Mouse (Mus musculus): ENCODE measurements at regions not wholly inside any gene's neighbourhood (a gene's known extent, or its start where the extent isn't known, plus 50 kb on each side); places are given as distances from the start of the nearest gene placed in this dataset.

DNA sequence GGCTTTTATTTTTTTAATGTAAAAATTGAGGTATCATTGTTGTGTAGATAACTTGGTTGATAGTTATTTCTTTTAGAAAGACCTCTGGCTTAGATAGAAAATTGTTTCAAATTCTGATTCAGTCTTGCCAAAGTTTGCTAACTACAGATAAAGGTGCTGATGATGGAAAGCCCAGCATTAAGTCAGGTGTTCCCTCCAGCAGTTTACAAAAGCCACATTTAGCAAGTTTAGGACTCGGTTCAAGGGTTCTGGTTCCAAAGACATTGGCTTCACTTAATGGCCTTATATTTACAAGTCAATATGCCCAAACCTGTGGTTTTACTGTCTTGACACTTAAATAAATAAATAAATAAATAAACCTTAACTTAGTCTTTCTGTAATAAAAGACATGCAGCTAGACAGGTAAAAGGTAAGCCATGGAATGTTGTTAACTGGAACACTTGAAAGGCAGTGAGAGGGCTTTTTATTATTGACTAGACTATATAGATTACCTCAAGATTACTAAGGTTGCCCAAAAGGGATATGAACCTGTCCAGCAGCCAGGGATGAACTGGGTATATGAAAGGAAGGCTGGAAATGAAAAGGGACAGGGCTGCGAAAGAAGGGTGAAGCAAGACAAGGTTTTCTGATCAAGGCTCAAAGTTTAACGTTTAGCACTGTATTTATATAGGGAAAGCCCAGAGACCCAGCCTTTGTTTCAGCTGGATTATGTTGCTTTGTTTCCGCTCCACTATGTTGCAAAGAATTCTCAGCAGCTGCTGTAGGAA, 1472.9 kb upstream of the Slc10a2 start:
- DNase-seq = no peak

DNA sequence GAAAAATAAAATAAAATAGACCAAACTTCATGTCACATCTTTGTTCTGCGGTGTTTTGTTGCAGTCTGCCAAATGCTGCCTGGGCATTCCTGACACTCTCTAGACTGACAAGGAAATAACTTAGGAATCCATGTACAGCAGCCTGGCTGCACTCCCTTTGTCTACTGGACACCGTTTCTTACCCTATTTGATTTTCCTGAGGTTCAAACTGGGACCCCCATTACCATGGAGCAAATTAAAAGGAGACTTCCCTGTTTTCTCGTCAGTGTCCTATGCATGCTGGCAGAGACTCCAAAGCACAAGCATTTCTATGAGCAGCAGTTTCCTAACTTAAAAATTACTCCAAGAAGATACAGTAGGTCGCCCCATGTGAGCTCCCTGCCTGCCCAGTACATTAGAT, 1470.1 kb upstream of the Slc10a2 start:
- DNase-seq = no peak

DNA sequence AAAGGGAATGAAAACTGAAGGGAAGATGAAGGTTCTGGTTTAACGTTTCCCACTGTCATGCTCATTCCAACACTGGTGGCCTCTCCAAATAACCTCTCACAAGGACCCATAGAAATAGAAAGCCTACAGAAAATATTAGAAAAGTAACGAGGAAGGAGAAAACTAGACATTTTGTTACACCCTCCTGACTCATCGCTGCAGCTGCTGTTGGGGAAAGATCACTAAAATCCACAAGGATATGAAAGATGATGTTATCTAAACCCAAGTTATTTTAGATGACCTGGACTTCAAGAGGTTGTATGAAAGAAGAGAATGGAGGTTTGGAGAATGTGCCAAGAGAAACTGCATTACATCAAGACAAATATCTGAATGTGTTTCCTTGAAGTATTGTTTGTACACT, 1468.3 kb upstream of the Slc10a2 start:
- no peak for DNase-seq

DNA sequence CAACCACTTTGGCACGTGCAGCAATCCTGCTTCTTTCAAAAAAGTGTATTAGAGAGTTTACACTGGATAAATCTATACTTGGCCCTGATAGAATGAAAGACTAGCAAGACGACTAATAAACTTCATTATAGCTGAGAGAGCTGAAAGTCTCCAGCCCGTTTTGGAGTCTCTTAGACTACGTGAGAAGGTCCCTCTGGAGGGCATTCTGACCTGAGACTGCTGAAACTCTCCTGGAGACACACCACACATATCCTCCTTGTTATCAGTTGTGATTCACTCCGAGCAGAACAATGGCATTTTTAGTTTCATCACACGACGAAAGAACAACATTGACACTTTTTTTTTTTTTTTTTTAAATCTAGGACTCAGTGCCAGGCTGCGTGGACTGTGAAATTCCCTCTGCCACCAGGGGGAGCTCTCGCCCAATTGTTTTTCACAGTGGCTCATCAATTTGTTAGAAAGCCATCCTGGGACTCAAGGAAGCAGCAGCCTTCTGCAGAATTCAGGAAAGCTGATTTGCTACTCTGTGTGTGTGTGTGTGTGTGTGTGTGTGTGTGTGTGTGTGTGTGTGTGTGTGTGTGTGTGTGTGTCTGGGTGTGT, 1467.0 kb upstream of the Slc10a2 start:
- peak; percentile 94 for DNase-seq

DNA sequence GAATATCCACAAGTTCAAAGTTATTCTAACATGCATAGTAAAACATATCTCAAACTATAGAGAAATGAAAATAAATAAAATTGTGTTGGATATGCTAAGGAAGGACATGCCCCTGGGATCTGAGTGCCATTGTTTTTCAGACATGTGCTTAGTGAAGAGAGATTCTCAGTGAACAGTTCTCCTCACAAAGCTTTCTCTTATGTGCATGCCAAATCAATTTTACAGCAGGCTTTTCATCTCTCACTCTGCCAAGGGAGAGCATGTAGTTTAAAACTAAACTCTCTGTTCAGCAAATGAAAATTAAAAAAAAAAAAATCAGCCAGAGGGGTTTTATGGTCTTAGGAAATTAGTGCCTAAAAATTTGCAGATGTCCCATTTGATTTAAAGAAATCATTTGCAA, 1445.8 kb upstream of the Slc10a2 start:
- no peak for DNase-seq

DNA sequence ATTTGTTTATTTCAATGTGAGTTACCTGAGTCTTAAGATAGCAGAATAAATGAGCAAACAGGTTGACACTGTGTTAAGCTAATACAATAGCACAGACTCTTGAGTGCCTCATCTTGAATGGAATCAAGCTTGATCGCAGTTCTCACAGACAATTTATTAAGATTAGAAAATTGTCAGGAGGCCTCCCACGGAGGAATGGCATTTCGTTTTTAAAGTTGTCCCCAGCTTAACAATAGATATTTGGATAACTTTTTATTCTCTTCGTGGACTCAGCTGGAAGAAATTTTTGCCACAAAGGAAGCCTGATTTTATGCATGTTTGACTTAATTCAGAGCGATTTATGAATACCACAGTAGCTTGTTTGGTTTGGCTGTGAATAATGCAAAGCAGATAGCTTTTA, 1422.0 kb upstream of the Slc10a2 start:
- DNase-seq = no peak

DNA sequence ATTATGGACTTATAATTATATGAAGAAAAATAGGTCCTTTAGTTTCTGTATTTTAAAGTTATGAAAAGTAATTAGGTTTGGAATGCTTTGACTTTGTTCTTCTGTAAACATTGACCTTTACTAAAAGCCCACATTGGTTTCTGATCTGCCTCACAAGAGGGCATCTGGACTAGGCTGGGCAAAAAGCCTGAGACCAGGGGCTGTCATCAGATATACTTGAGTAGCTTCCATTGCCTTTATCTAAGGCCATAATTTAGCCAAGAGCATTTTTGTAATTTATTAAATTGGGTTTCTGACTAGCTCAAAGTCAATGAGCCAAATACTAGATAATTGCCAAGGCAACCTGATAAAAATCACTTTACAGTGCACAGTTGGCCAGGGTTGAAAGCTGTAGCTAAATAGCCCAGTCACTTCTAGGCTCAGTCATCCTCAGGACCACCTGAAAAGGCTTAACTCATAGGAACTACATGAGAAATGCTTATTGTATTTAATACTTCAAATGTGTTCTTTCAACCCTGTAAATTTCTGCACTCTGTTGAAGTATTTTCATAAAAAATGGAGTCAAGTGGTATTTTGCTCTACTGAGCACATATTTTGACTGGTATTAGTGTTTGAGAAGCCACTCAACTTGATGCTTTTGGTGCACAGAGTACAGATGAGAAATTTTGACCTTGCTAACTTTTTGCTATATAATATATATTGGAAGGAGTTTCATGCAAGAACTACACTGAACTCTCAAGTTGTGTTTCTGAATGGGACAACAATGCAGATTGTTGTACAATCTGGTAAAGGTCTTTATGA, 1410.9 kb upstream of the Slc10a2 start:
- DNase-seq = no peak

DNA sequence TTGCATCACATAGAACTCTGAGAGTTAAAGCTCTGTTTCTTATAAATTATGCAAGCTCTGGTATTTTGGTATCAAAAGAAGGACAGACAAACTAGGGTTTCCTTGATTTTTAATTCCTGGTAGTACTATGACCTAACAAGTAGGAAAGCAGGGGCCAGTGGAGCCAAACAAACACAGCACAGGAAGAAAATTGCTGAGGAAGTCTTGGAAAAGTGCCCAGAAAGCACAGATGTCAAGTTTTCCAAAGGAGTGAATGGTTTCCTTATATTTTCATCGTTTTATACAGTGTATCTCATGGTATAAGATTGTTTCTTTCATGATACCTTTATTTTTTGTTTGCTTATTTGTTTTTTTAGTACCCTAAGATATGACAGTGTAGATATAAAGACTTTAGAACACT, 1387.3 kb upstream of the Slc10a2 start:
- DNase-seq = no peak

DNA sequence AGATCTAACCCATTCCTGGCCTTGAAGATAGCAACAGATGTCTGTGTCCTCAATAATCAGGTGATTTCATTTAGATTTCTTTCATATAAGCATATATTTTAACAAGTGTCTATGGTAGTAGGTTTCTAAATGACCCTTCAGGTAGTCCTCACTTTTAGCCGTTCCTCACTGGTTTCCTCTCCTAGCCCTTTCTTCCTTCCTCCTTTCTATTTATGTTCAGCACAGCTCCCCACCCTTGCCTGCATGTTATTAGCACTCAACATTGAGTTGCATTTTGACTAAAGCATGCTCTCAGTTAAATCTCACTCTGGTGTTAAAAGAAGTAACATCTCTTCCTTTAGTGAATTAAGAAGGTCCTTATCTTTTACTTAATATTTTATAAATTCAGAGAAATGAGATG, 1376.8 kb upstream of the Slc10a2 start:
- no peak for DNase-seq

DNA sequence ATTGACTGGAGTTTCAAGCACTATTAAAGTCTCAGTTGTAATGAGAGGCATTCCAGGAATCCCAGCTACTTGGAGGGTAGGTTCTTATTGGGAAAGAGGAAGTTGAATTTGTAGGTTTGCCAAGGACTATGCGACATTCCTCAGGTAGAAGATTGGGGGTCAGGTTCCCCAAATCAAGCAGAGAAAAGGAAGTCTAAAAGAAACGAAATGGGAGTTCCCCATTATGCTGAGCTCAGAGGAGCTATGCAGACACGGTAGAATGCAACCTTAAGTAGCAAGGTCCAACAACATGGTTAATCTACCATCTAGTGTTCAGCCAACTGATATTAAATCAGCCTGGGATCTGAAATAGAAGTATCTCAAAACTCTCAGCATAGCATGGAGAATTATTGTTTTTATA, 1365.9 kb upstream of the Slc10a2 start:
- no peak for DNase-seq

DNA sequence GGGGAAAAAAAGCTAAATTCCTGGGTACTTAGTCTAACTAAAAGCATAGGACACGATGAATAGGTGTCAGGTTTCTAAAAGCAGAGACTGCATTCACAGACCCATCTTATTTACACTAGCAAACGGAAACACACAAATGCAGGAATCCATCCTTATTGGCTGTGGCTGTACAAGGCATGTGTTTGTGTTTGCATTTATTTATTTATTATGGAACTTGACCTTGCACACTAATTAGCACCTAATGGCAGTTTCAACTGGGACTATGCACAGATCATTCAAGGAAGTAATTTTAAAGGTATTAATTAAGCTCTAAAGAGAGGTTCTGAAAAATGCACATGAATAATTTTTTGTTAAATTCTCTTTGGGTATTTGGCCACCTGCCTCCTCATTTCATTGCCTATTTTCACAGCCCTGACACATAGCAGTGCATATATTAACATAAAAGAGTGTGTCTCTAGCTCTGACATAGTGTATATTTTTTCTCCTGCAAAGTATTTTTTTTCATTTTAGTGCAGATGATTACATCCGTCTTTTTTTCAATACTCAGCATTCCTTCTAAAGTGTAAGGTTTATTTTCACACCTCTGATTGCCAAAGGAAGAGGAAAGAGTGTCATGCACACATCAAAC, 1351.5 kb upstream of the Slc10a2 start:
- DNase-seq = no peak

DNA sequence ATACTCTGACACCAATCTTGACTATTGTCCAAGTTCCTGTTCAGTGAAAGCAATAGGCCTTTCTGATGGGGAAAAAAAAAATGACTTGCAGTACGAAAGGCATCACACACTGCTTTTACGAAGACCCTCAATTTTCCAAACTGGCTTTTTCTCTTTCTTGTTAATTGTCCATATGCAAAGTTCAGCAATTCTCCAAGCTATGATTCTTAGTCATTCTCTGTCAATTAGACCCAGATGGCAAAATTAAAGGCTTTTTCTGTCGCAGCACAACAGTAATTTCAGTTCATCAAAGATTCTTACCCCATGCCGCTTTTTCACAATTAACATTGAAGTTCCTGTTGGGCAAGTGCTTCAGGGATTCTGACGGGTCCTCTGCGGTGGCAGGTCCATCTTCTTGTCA, 1343.2 kb upstream of the Slc10a2 start:
- DNase-seq = no peak

DNA sequence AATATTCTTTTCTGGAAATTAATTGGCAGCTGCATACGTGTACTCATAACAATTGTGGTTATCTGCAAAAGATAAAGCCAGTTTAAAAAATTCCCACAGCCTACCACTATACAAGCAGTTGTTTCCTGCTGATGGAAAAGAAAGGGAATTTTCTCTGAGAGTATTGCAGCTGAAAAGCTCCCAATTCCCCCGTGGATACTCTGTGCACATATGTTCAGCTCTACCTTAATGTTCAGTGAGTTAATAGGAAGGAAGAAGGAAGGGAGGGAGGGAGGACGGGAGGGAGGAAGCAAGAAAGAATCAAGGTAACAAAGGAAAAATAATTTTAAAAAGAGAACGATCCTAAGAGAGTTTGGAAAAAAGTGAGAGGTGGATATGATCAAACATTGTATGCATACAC, 1333.9 kb upstream of the Slc10a2 start:
- no peak for DNase-seq
